Mouse (Mus musculus) olfactory bulb, adult 2 months (tissue): ENCODE measurements around the gene Fkbp10.

Experiments used
- CTCF ChIP-seq: fragments of 200-500 bp; IDR thresholded peaks from 2 replicates; pipeline ENCODE4 v1.5.1; 2012; ENCODE audit warnings: low read depth, mild to moderate bottlenecking, low read length, moderate library complexity; ENCODE audit not compliant: insufficient read depth
- POLR2A ChIP-seq: fragments of 200-500 bp; IDR thresholded peaks from 2 replicates; pipeline ENCODE4 v1.6.1; 2012; ENCODE audit warnings: mild to moderate bottlenecking, low read depth, low read length, moderate library complexity; ENCODE audit not compliant: insufficient read depth

GRCm38 (mm10) chr11:100404456-100405074 is 10.9 kb upstream of the Fkbp10 start:
- TF ChIP-seq CTCF (no peak), POLR2A (no peak)
